Mouse (Mus musculus): ENCODE measurements around the gene Nrarp.

Gene Nrarp

GRCm38 (mm10) chr2:25228995-25229530, 48.5 kb downstream of the Nrarp start:
- DNase-seq (ENCODE audit: low spot score): no peak

GRCm38 (mm10) chr2:25229582-25229981, 49.0 kb downstream of the Nrarp start:
- no peak for DNase-seq (ENCODE audit: low spot score)

- no peak for DNase-seq (ENCODE audit: low spot score)
Measured at GRCm38 (mm10) chr2:25230581-25230980, 50.0 kb downstream of the Nrarp start.

GRCm38 (mm10) chr2:25231038-25231437, 50.5 kb downstream of the Nrarp start:
- no peak for DNase-seq (ENCODE audit: low spot score)
